Mouse (Mus musculus): ENCODE results near the gene Obp2b.

Obp2b gene

DNA sequence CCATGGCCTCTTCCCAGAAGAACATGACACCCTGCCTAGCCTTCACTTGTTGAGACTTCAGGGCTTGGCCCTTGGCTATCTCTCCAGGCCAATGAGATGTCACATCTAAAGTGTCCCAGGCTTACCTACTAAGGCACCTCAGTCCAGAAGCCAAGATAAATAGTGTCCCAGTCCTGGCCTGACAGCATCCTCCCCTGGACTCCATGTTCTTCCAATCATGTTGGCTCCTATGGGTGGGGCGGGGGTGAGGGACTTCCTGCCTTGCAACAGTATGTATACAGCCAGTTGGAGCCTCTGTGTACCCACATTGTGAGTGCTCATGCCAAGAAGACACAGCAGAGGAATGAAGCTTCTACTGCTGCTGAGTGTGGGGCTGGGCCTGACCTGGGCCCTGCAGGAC is 39.9 kb downstream of the Obp2b start, which contains the start of gene Lcn11:
Lcn11 (plus strand) TSS at position 301 of the 400 bp plus-strand sequence.
- no peak for DNase-seq (ENCODE audit: low read depth, low spot score)

DNA sequence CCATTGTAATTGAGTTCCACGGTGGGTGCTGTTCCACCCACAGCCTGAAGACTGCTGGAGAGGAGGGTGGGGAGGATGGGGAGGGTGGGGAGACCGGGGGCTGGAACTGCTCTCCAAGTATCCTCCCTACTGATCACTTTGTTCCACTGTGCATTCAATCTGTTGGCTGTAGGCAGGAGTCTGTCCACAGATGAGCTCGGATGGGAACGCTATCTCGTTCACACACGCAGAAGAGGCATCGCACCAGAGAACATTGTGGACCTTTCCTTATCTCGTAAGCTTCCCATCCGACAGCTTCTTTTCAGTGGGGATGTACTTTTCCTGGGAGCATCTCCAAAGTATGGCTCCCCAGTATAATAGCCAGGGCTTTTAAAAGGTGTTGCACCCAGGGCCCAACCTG is 42.3 kb downstream of the Obp2b start:
- DNase-seq (ENCODE audit: low read depth, low spot score), result no peak

DNA sequence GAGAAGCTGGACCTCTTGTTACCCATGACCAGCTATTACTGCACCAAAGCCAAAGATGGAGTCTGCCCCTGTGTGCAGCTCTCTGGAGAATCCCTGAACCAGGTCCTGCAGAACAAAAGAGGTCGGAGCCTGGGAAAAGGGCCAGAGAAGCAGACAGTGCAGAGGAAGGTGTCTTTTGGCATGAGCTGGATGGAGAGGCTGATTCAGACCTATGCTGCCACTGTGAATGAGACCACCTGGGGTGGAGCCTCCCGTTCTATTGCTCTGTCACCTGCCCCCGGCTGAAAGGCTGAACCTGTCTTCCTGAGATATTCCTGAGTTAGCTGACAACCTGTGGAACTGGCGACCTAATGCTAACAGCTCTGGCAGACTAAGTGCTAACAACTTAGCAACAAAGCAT is 44.1 kb downstream of the Obp2b start:
- DNase-seq (ENCODE audit: low read depth, low spot score), result no peak

DNA sequence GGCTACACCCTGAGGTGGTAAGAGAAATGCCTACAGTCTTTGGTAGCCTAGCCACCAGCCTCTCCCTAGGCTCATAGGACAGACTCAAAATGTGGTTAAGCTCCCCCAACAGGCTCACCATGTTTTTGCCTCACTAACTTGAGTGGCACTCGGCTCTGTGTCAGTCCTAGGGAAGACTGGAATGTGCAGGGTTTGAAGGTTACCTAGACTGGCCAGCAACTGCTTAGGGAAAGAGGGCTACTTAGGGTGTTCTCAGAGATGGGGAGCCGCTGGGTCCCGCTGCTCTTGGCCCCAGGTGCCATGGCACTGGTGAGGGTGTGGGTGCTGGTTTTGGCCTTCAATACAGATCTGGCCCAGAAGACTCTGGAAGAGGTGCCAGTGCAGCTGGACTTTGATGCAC is 45.1 kb downstream of the Obp2b start, which contains the start of gene Gm13539:
Gm13539 (plus strand) TSS at position 301 of the 400 bp plus-strand sequence.
- no peak for DNase-seq (ENCODE audit: low read depth, low spot score)

DNA sequence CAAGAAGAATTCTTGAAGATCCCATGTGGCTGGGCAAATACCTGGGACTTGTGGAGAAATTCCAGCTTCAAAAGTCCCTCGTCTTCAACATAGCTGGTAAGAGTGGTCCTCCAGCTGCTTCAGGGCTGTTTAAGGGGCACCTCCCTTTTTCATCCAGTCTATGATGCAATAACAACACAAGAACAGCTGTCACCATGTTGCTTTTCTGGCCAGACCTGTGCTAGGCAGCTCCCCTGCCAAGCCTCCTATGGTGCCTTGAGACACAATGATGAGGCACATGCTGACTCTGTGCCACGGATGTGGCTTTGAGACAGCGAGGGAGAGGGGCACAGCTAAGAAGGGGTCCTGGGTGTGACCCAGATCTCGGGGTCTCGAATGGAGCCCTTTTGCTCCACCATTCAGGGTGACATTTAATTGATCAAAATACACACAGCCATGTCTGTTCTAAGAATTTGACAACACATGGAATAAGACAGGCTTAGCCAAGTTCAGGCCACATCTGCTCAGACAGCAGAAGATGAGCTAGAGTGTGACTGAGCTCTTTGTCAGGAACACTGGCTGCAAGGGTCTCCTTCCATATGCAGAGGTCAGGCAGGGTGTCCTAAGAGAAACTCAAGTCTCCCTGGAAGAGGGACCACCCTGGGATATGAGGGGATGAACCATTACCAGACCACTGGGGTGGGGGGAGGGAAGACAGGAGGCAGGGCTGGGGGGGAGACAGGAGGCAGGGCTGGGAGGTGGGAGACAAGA is 48.9 kb downstream of the Obp2b start:
- peak; percentile 3 for DNase-seq (ENCODE audit: low read depth, low spot score)

DNA sequence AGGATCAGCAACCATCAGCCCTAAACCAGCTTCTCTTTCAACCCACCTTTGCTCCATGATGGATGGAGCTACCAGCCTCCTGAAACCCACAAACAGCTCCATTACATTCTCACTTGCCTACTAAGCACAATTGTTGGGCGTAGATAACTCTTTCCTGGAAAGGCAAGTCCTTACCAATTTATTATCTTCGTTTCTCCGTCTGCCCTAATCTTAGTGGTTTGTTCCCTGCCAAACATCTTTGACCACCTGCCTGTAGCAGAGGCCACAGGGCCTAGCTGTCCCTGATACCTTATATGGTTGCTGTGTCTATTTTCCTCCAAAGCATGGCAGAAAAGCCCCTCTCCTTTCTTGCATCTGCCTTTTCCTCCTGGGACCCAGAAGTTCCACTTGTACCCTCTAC is 52.3 kb downstream of the Obp2b start:
- no peak for DNase-seq (ENCODE audit: low read depth, low spot score)
